Mouse (Mus musculus): Measurements from ENCODE around the gene Sult4a1. TPM values are rescaled to one million over a fixed set of nuclear protein-coding genes. Genes with fewer than 3 reads are reported as not detected.

Gene Sult4a1
- polyA plus RNA-seq, 1 experiment, result 0.22 TPM

- H3K27me3 ChIP-seq (ENCODE audit: control insufficient read depth, insufficient read depth, low read length), result no peaks in the 10 kb centered on the region
- no peak for TF ChIP-seq CTCF (IDR thresholded peaks at IDR 0.05; ENCODE audit: borderline replicate concordance, control insufficient read depth, extremely low read depth, insufficient read depth, low read length, poor library complexity)
- no peak for TF ChIP-seq POLR2A (IDR thresholded peaks at IDR 0.05; ENCODE audit: control insufficient read depth, extremely low read depth, insufficient read depth, low read length, poor library complexity)
- no peaks in the 10 kb centered on the region for H3K36me3 ChIP-seq (ENCODE audit: control insufficient read depth, insufficient read depth, low read length)
- no peak within 1 kb of the TSS for H3K27ac ChIP-seq (ENCODE audit: control insufficient read depth, insufficient read depth, low read length)
- no peaks in the 10 kb centered on the region for H3K4me1 ChIP-seq (replicated peaks; ENCODE audit: control insufficient read depth, insufficient read depth, low read length)
- no peak within 1 kb of the TSS for H3K4me3 ChIP-seq (ENCODE audit: control insufficient read depth, insufficient read depth, low read length)
- WGBS, result 94% methylated on average over 8 of the region's 8 CpGs
- no peak for DNase-seq
Observed at GRCm38 (mm10) chr15:84123075-84123474, 17.5 kb upstream of the Sult4a1 start, which contains the start of gene Pnpla5. Gene Pnpla5, minus strand, starts transcription at chr15:84123175.

GRCm38 (mm10) chr15:84121036-84121435 is 15.5 kb upstream of the Sult4a1 start:
- H3K4me1 ChIP-seq (replicated peaks; ENCODE audit: control insufficient read depth, insufficient read depth, low read length), result no peaks in the 10 kb centered on the region
- no peak for DNase-seq
- no peak overlapping the region for H3K27ac ChIP-seq (ENCODE audit: control insufficient read depth, insufficient read depth, low read length)
- no peaks in the 10 kb centered on the region for H3K27me3 ChIP-seq (ENCODE audit: control insufficient read depth, insufficient read depth, low read length)
- no peaks in the 10 kb centered on the region for H3K36me3 ChIP-seq (ENCODE audit: control insufficient read depth, insufficient read depth, low read length)
- H3K4me3 ChIP-seq (ENCODE audit: control insufficient read depth, insufficient read depth, low read length), result no peak overlapping the region
- TF ChIP-seq CTCF (IDR thresholded peaks at IDR 0.05; ENCODE audit: borderline replicate concordance, control insufficient read depth, extremely low read depth, insufficient read depth, low read length, poor library complexity) (no peak), POLR2A (IDR thresholded peaks at IDR 0.05; ENCODE audit: control insufficient read depth, extremely low read depth, insufficient read depth, low read length, poor library complexity) (no peak)
- WGBS, result 70% methylated on average over 7 of the region's 7 CpGs

- H3K27ac ChIP-seq (ENCODE audit: control insufficient read depth, insufficient read depth, low read length), result no peak overlapping the region
- WGBS, result 21% methylated on average over 6 of the region's 6 CpGs
- no peaks in the 10 kb centered on the region for H3K36me3 ChIP-seq (ENCODE audit: control insufficient read depth, insufficient read depth, low read length)
- no peaks in the 10 kb centered on the region for H3K27me3 ChIP-seq (ENCODE audit: control insufficient read depth, insufficient read depth, low read length)
- H3K4me1 ChIP-seq (replicated peaks; ENCODE audit: control insufficient read depth, insufficient read depth, low read length), result no peaks in the 10 kb centered on the region
- DNase-seq, result no peak
- no peak overlapping the region for H3K4me3 ChIP-seq (ENCODE audit: control insufficient read depth, insufficient read depth, low read length)
- TF ChIP-seq CTCF (IDR thresholded peaks at IDR 0.05; ENCODE audit: borderline replicate concordance, control insufficient read depth, extremely low read depth, insufficient read depth, low read length, poor library complexity) (no peak), POLR2A (IDR thresholded peaks at IDR 0.05; ENCODE audit: control insufficient read depth, extremely low read depth, insufficient read depth, low read length, poor library complexity) (no peak)
Observed at GRCm38 (mm10) chr15:84120612-84121011, 15.1 kb upstream of the Sult4a1 start.

DNA sequence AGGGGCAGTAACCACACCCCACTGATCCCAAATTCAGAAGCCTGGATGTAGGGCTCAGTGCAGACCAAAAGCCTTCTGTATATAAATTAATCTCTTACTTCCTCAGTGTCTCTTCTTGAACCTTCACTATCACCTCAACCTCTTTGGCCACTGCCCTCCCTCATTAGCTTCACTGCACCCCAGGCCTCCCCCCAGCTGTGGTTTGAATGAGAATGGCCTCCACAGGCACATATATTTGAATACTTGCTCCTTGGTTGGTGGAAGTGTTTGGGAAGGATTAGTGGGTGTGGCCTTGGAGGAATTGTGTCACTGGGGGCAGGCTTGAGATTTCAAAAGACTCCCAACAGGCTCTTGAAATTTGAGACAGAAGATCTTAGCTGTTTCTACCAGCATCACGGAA is 10.9 kb upstream of the Sult4a1 start:
- no peak overlapping the region for H3K27ac ChIP-seq (ENCODE audit: control insufficient read depth, insufficient read depth, low read length)
- 91% methylated on average over 1 of the region's 1 CpGs for WGBS
- DNase-seq, result no peak
- no peaks in the 10 kb centered on the region for H3K27me3 ChIP-seq (ENCODE audit: control insufficient read depth, insufficient read depth, low read length)
- no peaks in the 10 kb centered on the region for H3K36me3 ChIP-seq (ENCODE audit: control insufficient read depth, insufficient read depth, low read length)
- no peak overlapping the region for H3K4me3 ChIP-seq (ENCODE audit: control insufficient read depth, insufficient read depth, low read length)
- TF ChIP-seq POLR2A (IDR thresholded peaks at IDR 0.05; ENCODE audit: control insufficient read depth, extremely low read depth, insufficient read depth, low read length, poor library complexity) (no peak), CTCF (IDR thresholded peaks at IDR 0.05; ENCODE audit: borderline replicate concordance, control insufficient read depth, extremely low read depth, insufficient read depth, low read length, poor library complexity) (no peak)
- H3K4me1 ChIP-seq (replicated peaks; ENCODE audit: control insufficient read depth, insufficient read depth, low read length), result no peaks in the 10 kb centered on the region

DNA sequence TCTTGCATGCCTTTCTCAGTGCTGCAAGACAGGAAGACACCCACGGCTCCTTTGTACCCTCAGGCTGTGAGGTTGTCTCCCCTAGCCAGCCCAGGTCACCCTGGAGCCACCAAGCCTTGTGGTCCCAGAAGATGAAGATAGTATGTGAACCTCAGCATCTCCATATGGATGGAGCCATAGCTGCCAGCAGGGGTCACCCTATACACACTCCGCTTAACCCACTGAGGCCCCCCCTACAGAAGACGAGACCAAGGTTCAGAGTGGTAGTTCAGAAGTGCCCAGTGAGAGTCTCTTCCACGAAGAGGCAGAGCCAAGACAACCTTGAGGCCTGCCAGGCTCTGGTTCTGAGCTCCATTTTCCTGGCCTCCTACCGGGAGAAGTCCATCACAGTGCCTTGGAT is 10.2 kb upstream of the Sult4a1 start:
- H3K27ac ChIP-seq (ENCODE audit: control insufficient read depth, insufficient read depth, low read length), result no peak overlapping the region
- no peak for DNase-seq

GRCm38 (mm10) chr15:84113873-84114272 is 8.3 kb upstream of the Sult4a1 start:
- no peaks in the 10 kb centered on the region for H3K27me3 ChIP-seq (ENCODE audit: control insufficient read depth, insufficient read depth, low read length)
- 71% methylated on average over 6 of the region's 6 CpGs for WGBS
- no peaks in the 10 kb centered on the region for H3K36me3 ChIP-seq (ENCODE audit: control insufficient read depth, insufficient read depth, low read length)
- H3K4me1 ChIP-seq (replicated peaks; ENCODE audit: control insufficient read depth, insufficient read depth, low read length), result no peaks in the 10 kb centered on the region
- no peak overlapping the region for H3K27ac ChIP-seq (ENCODE audit: control insufficient read depth, insufficient read depth, low read length)
- TF ChIP-seq POLR2A (IDR thresholded peaks at IDR 0.05; ENCODE audit: control insufficient read depth, extremely low read depth, insufficient read depth, low read length, poor library complexity), result no peak
- no peak for TF ChIP-seq CTCF (IDR thresholded peaks at IDR 0.05; ENCODE audit: borderline replicate concordance, control insufficient read depth, extremely low read depth, insufficient read depth, low read length, poor library complexity)
- no peak overlapping the region for H3K4me3 ChIP-seq (ENCODE audit: control insufficient read depth, insufficient read depth, low read length)
- DNase-seq, result no peak

More for the DNA sequence above, 10.2 kb upstream of the Sult4a1 start:
- TF ChIP-seq POLR2A (IDR thresholded peaks at IDR 0.05; ENCODE audit: control insufficient read depth, extremely low read depth, insufficient read depth, low read length, poor library complexity), result no peak
- TF ChIP-seq CTCF (IDR thresholded peaks at IDR 0.05; ENCODE audit: borderline replicate concordance, control insufficient read depth, extremely low read depth, insufficient read depth, low read length, poor library complexity), result no peak
- WGBS, result 50% methylated on average over 5 of the region's 5 CpGs
- Histone ChIP-seq H3K4me1 (replicated peaks; ENCODE audit: control insufficient read depth, insufficient read depth, low read length) (no peaks in the 10 kb centered on the region), H3K4me3 (ENCODE audit: control insufficient read depth, insufficient read depth, low read length) (no peak overlapping the region), H3K36me3 (ENCODE audit: control insufficient read depth, insufficient read depth, low read length) (no peaks in the 10 kb centered on the region), H3K27me3 (ENCODE audit: control insufficient read depth, insufficient read depth, low read length) (no peaks in the 10 kb centered on the region)

DNA sequence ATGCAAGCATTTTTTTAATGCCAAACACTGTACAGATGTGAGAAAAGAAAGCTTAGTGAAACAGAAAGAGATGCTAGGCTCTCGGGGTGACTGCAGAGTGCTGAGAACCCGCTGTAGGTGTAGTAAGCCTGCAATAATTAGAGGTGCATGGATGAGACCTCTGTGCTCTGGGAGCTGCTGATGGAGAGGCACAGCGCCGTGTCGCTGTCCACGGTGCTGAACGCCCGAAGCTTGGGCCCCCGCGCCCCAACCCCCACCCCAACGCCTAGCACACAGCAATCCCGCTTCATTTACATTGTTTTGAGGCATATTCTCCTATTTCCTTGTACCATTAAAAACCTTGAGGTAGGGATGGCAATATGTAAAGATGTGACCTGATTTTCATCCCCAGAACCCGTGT is 3.3 kb upstream of the Sult4a1 start:
- Histone ChIP-seq H3K4me1 (replicated peaks; ENCODE audit: control insufficient read depth, insufficient read depth, low read length) (peaks cover 9% of the 10 kb centered on the region; the same call in 1 of the 2 replicates), H3K27me3 (ENCODE audit: control insufficient read depth, insufficient read depth, low read length) (no peaks in the 10 kb centered on the region; the same call in 1 of the 2 replicates), H3K4me3 (ENCODE audit: control insufficient read depth, insufficient read depth, low read length) (no peak overlapping the region), H3K36me3 (ENCODE audit: control insufficient read depth, insufficient read depth, low read length) (no peaks in the 10 kb centered on the region), H3K27ac (ENCODE audit: control insufficient read depth, insufficient read depth, low read length) (no peak overlapping the region)
- DNase-seq, result no peak
- 6% methylated on average over 13 of the region's 13 CpGs for WGBS
- TF ChIP-seq CTCF (IDR thresholded peaks at IDR 0.05; ENCODE audit: borderline replicate concordance, control insufficient read depth, extremely low read depth, insufficient read depth, low read length, poor library complexity), result no peak
- no peak for TF ChIP-seq POLR2A (IDR thresholded peaks at IDR 0.05; ENCODE audit: control insufficient read depth, extremely low read depth, insufficient read depth, low read length, poor library complexity)

All from thymus, adult 2 months (tissue).